Mouse (Mus musculus) megakaryocyte, embryonic 14.5 days (primary cell): Measurements from ENCODE around the gene Parvb.

Source experiments
- FLI1 ChIP-seq: IDR thresholded peaks from 2 replicates; pipeline ENCODE4 v1.6.1; 2012; ENCODE audit warnings: low read length, inconsistent platforms, mixed read lengths
- GATA1 ChIP-seq: IDR thresholded peaks from 3 replicates; pipeline ENCODE4 v1.6.1; 2012; ENCODE audit warnings: mixed read lengths, low read length, inconsistent platforms, borderline replicate concordance

- TF ChIP-seq GATA1 (peak; percentile 89), FLI1 (0 out of 2 replicates have a peak, but pooled peaks have one; percentile 30)
Measured at GRCm38 (mm10) chr15:84256864-84257263, 25.0 kb downstream of the Parvb start.
